Mouse (Mus musculus) limb, embryonic 14.5 days (tissue): ENCODE measurements at regions not wholly inside any gene's neighbourhood (a gene's known extent, or its start where the extent isn't known, plus 50 kb on each side); places are given as distances from the start of the nearest gene placed in this dataset.

ENCODE experiments used
- ATAC-seq: fragments of 200-750 bp; cut with Nextera tagmentation; 2 replicates; pipeline ENCODE4 v1.8.0; 2017; ENCODE audit warnings: low read depth, moderate number of reproducible peaks, moderate TSS enrichment; ENCODE audit not compliant: low FRiP score
- DNase-seq: peaks from one replicate; pipeline ENCODE4 v3.0.0-alpha.2; 2015; ENCODE audit warnings: low spot score
- H3K27ac ChIP-seq: fragments of 300-500 bp; sonication (generic); replicated peaks from 2 replicates; pipeline ENCODE4 v1.5.1; 2014; ENCODE audit warnings: low read depth, mild to moderate bottlenecking, low read length, moderate library complexity, mixed read lengths
- H3K27me3 ChIP-seq: fragments of 300-500 bp; sonication (generic); 2 replicates; pipeline ENCODE4 v1.6.1; 2014; ENCODE audit warnings: low read length, mixed read lengths; ENCODE audit not compliant: control insufficient read depth, insufficient read depth
- H3K36me3 ChIP-seq: fragments of 300-500 bp; sonication (generic); 2 replicates; pipeline ENCODE4 v1.6.1; 2014; ENCODE audit warnings: mild to moderate bottlenecking, low read length, moderate library complexity, mixed read lengths; ENCODE audit not compliant: control insufficient read depth, insufficient read depth
- H3K4me1 ChIP-seq: fragments of 300-500 bp; sonication (generic); 2 replicates; pipeline ENCODE4 v1.6.1; 2014; ENCODE audit warnings: antibody characterized with exemption, low read length, mixed read lengths; ENCODE audit not compliant: control insufficient read depth, insufficient read depth
- H3K4me2 ChIP-seq: fragments of 300-500 bp; sonication (generic); replicated peaks from 2 replicates; pipeline ENCODE4 v1.6.1; 2014; ENCODE audit warnings: low read depth, mild to moderate bottlenecking, low read length, moderate library complexity; ENCODE audit not compliant: severe bottlenecking
- H3K4me3 ChIP-seq: fragments of 300-500 bp; sonication (generic); replicated peaks from 2 replicates; pipeline ENCODE4 v1.5.1; 2014; ENCODE audit warnings: low read length
- H3K9ac ChIP-seq: fragments of 300-500 bp; sonication (generic); 2 replicates; pipeline ENCODE4 v1.6.1; 2014; ENCODE audit warnings: mild to moderate bottlenecking, low read depth, low read length, moderate library complexity; ENCODE audit not compliant: severe bottlenecking
- H3K9me3 ChIP-seq: fragments of 300-500 bp; sonication (generic); 2 replicates; pipeline ENCODE4 v1.6.1; 2016; ENCODE audit warnings: low read length; ENCODE audit not compliant: control insufficient read depth
- POLR2A ChIP-seq: fragments of 200-500 bp; IDR thresholded peaks from 2 replicates; pipeline ENCODE4 v1.8.0; 2012; ENCODE audit warnings: inconsistent platforms, mild to moderate bottlenecking, moderate library complexity, borderline replicate concordance; ENCODE audit not compliant: insufficient read depth, insufficient read length; ENCODE audit errors: extremely low read depth
- WGBS: fragments of 180-500 bp; shearing (Covaris S2); extraction: QIAGEN DNeasy Blood & Tissue Kit; methylation state at CpG from one replicate; pipeline ENCODE4 v1.1.7; 2014; 5-methylcytosine and 5-hydroxymethylcytosine counted together

- ATAC-seq (no peak), DNase-seq (no peak)
- H3K36me3 ChIP-seq, result no peaks in the 10 kb centered on the region
- no peaks in the 10 kb centered on the region for H3K4me1 ChIP-seq
- under 1% methylated on average over 56 of the region's 58 CpGs for WGBS
- no peak overlapping the region for H3K4me2 ChIP-seq
- no peak for TF ChIP-seq POLR2A
- no peak overlapping the region for H3K9ac ChIP-seq
- 0 out of 2 replicates have a peak overlapping the region, but pooled peaks have one; percentile 5 for H3K4me3 ChIP-seq
- peaks cover 93% of the 10 kb centered on the region for H3K27me3 ChIP-seq
- H3K9me3 ChIP-seq, result no peaks in the 10 kb centered on the region
- H3K27ac ChIP-seq, result no peak overlapping the region
Measured at GRCm38 (mm10) chr7:79543231-79544071, 74.0 kb downstream of the Rhcg start.

GRCm38 (mm10) chr7:79542379-79543015 lies 75.0 kb downstream of the Rhcg start:
- Histone ChIP-seq H3K4me2 (no peak overlapping the region), H3K36me3 (no peaks in the 10 kb centered on the region), H3K4me3 (no peak overlapping the region), H3K9me3 (no peaks in the 10 kb centered on the region), H3K27me3 (peaks cover 92% of the 10 kb centered on the region), H3K4me1 (no peaks in the 10 kb centered on the region), H3K27ac (no peak overlapping the region), H3K9ac (no peak overlapping the region)
- DNase-seq (no peak), ATAC-seq (no peak)
- TF ChIP-seq POLR2A, result no peak
- 2% methylated on average over 23 of the region's 23 CpGs for WGBS

GRCm38 (mm10) chr7:79540246-79540645 lies 74.1 kb upstream of the Polg start:
- ATAC-seq (no peak), DNase-seq (no peak)
- WGBS, result 15% methylated on average over 2 of the region's 2 CpGs
- H3K36me3 ChIP-seq, result no peaks in the 10 kb centered on the region
- TF ChIP-seq POLR2A, result no peak
- no peak overlapping the region for H3K4me2 ChIP-seq
- no peak overlapping the region for H3K9ac ChIP-seq
- H3K4me1 ChIP-seq, result peaks cover 7% of the 10 kb centered on the region
- H3K27me3 ChIP-seq, result peaks cover 94% of the 10 kb centered on the region
- H3K27ac ChIP-seq, result no peak overlapping the region
- H3K9me3 ChIP-seq, result no peaks in the 10 kb centered on the region
- no peak overlapping the region for H3K4me3 ChIP-seq

GRCm38 (mm10) chr7:79539426-79539825 lies 73.3 kb upstream of the Polg start:
- Histone ChIP-seq H3K36me3 (no peaks in the 10 kb centered on the region), H3K9me3 (no peaks in the 10 kb centered on the region), H3K9ac (no peak overlapping the region), H3K4me3 (no peak overlapping the region), H3K27me3 (peaks cover 94% of the 10 kb centered on the region), H3K4me2 (no peak overlapping the region), H3K4me1 (peaks cover 7% of the 10 kb centered on the region), H3K27ac (no peak overlapping the region)
- DNase-seq (no peak), ATAC-seq (no peak)
- 6% methylated on average over 3 of the region's 3 CpGs for WGBS
- TF ChIP-seq POLR2A, result no peak

GRCm38 (mm10) chr7:79536157-79536641 lies 70.0 kb upstream of the Polg start:
- no peak overlapping the region for H3K27ac ChIP-seq
- peaks cover 7% of the 10 kb centered on the region for H3K4me1 ChIP-seq
- no peak for ATAC-seq
- no peak for TF ChIP-seq POLR2A
- under 1% methylated on average over 21 of the region's 27 CpGs for WGBS
- peak overlapping the region; percentile 39 for H3K4me3 ChIP-seq
- no peaks in the 10 kb centered on the region for H3K9me3 ChIP-seq
- peaks cover 94% of the 10 kb centered on the region for H3K27me3 ChIP-seq
- H3K36me3 ChIP-seq, result no peaks in the 10 kb centered on the region
- H3K9ac ChIP-seq, result peak overlapping the region; percentile 44
- peak overlapping the region; percentile 63 for H3K4me2 ChIP-seq
- DNase-seq, result no peak
